Mouse (Mus musculus) kidney, postnatal 10 days (tissue): ENCODE measurements at regions not wholly inside any gene's neighbourhood (a gene's known extent, or its start where the extent isn't known, plus 50 kb on each side); places are given as distances from the start of the nearest gene placed in this dataset.

Experiments
- DNase-seq: peaks from one replicate; pipeline ENCODE4 v3.0.0; 2021; ENCODE audit warnings: mixed read lengths

DNA sequence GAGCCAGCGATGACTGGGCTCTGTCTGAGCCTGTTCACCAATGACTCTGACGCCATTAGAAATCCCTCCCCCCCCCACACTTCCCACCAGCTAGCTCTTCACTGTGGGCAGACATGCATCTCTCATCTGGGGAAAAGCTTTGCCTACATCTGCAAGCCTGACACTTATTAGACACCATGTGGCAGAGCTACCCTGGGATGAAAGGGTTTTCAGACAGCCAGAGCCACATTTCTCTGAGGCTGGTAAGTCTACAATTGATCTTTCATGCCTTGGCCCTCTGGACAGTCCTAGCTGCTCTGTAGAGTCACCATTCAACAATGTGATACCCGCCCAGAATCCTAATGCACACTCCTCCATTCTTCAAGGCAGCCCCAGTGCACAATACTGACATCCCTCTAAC lies 72.8 kb upstream of the Rgma start:
- DNase-seq, result no peak

DNA sequence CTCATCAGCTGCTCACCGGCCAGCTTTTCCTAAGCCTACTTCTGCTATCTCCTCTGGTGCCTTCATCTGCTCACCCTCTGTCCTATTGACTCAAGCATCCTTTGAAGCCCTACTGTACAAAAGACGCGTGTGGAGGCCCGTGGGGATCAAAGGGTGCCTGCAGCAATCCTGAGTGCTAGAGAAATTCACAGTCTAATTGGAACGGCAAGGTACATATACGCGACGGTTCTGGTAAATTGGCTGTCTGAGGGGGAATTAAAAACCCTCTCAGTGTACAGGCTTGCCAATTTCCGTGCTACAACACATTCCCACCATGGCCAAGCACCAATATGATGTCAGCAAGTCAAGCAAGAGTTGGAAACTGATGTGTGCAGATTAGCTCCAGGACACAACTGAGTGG lies 71.5 kb upstream of the Rgma start:
- DNase-seq, result no peak

DNA sequence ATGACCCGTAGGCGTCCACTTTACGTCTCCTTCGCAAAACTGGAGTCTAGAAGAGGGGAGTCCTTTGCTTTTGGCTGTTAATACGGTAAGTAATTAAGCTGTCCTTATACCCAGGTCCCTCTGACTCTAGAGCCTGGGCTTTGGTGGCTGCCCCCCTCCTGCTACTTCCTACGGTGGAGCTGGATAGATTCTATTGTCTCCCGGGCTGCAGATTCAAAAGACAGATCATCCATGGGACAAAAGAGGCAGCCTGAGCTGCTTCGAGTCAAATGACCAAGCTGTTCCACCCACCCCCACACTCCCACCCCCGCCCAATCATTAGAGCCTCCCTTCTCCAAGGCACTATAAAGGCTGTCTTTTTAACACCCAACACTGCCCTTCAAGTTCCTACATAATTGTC lies 70.5 kb upstream of the Rgma start:
- no peak for DNase-seq

DNA sequence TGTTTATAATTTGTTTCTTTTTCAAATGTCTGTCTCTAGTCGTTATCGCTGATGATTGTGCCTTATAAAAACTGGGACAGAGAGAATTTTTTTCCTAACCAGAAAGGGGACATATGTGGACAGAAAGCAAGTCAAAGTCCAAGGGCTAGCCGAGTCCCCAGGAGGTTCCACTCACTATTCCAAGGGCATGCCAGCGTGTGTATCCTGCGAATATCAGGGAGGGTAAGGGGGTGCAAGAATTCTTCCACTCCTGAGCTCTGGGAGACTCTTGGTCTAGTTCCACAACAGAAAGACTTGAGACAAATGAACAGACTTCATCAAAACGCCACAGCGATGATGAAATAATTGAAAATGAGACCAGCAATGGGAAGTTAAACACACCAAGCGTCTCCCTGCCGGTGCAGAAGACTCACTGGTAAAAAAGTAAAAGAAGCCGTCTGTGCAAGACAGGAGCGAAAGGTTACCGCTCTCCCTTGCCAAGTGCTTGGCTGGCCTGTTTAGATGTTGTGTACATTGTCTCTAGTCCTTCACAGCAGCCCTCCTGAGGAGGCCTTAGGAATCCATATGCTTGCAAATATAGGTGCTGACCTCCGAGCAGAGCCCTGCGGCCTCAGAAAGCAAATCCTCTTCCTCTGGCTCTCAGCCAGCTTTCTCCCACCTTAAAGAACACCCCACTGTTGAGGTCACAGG lies 69.9 kb upstream of the Rgma start:
- DNase-seq, result no peak

DNA sequence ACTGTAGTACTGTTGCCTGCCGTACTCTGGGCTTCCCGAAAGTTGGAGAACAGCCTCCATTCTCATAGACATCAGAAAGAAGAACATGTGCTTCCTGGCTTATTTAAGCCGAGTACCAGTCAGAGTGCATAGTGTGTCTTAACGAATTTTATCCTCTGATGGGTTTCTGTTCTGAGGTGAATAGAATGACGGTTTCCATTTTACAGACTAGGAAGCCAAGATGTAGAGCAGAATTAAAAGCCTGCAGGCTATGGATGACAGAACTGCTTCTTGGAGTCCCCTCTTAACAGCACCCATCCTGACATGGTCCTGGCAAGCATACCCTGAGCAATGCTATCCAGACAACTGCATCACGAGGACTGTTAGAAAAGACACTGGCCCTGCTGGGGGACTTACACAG lies 69.0 kb upstream of the Rgma start:
- no peak for DNase-seq

DNA sequence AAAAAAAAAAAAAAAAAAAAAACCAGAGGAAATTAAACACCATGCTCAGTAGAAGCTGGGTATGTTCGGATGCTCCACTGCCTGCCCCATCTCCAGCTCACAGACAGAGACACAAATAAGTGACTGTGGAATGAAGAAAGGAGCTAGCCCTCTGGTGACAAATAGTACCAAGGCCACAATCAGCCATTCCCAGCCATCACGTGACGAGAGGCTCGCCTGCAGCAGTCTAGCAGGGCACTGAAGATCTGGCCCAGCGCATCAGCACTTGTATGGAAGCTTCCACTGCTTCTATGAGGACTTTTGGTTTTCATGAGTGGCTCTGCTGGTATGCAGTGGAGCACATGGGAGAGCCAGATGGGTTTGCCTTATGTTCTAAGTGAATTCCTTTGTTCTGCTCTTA lies 68.6 kb upstream of the Rgma start:
- no peak for DNase-seq

GRCm38 (mm10) chr7:73307586-73308490 lies 67.5 kb upstream of the Rgma start:
- no peak for DNase-seq

- DNase-seq, result no peak
Observed at GRCm38 (mm10) chr7:73308981-73309380, 66.3 kb upstream of the Rgma start.

GRCm38 (mm10) chr7:73310056-73310455 lies 65.3 kb upstream of the Rgma start:
- DNase-seq, result no peak

GRCm38 (mm10) chr7:73310581-73311136 lies 64.7 kb upstream of the Rgma start:
- DNase-seq, result no peak

- no peak for DNase-seq
Observed at GRCm38 (mm10) chr7:73315555-73315954, 59.8 kb upstream of the Rgma start.

GRCm38 (mm10) chr7:73317574-73317973 lies 57.7 kb upstream of the Rgma start:
- no peak for DNase-seq

GRCm38 (mm10) chr7:73319004-73319403 lies 56.3 kb upstream of the Rgma start:
- DNase-seq, result no peak

- no peak for DNase-seq
Observed at GRCm38 (mm10) chr7:73319994-73320393, 55.3 kb upstream of the Rgma start.

DNA sequence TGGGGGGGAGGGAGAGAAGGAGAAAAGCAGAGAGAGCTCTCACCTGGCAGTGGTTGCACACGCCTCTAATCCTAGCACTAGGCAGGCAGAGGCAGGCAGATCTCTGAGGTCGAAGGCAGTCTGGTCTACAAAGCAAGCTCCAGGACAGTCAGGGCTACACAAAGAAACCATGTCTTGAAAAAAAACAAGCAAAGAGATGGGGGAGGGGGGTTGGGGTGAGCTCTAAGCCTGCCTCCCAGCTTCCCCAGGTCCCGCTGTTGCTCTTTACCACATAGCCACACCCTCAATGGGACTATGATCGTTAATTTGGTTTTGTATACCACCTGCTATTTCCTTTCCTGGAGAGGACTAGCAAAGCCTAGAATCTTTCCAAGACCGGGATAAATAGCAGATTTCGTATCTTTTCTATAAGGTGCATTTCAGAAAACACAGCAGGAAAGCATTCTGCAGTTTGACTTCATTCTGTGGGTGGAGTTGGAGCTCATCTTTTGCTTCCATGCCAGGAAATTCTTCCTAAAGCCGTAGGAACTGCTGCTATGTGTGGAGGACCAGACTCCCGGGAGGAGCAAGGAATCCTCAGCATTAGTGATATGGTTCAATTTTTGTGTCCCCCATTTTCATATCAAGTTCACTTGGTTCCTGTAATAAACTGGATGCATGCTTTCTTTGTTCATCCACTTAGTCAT lies 52.7 kb upstream of the Rgma start:
- DNase-seq, result no peak

- DNase-seq, result no peak
Observed at GRCm38 (mm10) chr7:73323556-73323955, 51.8 kb upstream of the Rgma start.

GRCm38 (mm10) chr7:73325503-73325902 lies 49.8 kb upstream of the Rgma start:
- DNase-seq, result no peak
